ENCODE assay signal across 9 mouse cellular contexts in the genomic region with DNA sequence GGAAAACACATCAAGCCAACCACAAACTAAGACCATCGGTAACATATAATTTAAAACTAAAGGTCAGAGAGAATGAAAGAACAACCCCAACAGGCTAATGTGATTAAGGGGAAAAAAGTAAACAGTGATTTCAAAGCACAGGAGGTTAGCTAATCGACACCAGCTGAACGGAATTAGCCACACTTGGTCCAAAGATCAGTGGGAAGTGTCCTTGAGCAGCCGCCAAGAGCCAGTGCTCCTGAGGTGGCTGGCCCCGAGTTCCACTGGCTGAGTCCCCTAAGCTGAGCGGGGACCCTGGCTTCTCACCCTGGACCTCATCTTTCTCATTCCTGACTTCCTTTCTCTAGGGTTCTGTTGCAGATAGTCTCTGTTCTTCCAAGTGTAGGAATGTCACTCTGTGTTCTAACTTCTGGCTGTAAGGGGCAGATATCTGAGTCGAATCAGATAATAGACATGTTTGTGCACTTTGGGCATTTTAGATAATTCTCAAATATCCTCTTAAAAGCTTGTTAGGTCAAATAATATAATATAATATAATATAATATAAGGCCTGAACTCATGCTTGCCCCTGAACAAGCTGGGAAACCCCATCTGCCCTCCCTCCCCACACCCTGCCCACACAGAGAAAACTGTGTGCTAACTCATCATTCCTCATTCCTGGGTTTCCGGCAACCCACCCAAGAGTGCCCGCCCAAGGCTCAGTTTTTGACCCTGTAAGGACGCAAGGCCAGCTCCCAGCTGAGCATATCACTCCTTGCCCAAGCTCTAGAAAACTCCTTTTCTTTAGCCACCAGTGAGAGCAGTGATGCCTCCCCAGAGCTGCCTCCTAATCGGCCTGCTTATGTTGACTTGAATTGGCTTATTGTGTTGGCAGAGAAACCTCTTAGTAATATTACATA.
A peak's percentile ranks its signal among the peaks of the same experiment; 100 is the strongest.
DNase-seq lines count a peak whose midpoint lies in the region; ATAC-seq lines count a peak whose summit lies in the region.
"Had no signal": no experiment of that assay in that cellular context is flagged by ENCODE, and none has a peak within 500 bp of the region (broad histone marks: within the 10 kb centered on the region; RNA-seq: fewer than 3 reads in every experiment).

No protein-coding gene starts in this region.

- H3K9me3 ChIP-seq in hindbrain, embryonic 10.5 days = no peaks in the 10 kb centered on the region
- H3K9me3 ChIP-seq in hindbrain, embryonic 12.5 days (replicated peaks) = no peaks in the 10 kb centered on the region
- H3K9me3 ChIP-seq in midbrain, embryonic 11.5 days (ENCODE audit: control insufficient read depth, low read length) = no peaks in the 10 kb centered on the region

- no peak for DNase-seq in hindbrain, embryonic 10.5 days (ENCODE audit: low spot score)
- peak; percentile 74 for DNase-seq in embryo, embryonic 10.5 days (ENCODE audit: low spot score)
- peak; percentile 36 for DNase-seq in kidney, postnatal 10 days
- DNase-seq in lung, postnatal 36 days = peak; percentile 57
- DNase-seq in thymus, postnatal 4 days = no peak
- DNase-seq in midbrain, embryonic 11.5 days (ENCODE audit: low spot score, missing footprints) = no peak
- no peak for DNase-seq in neural tube, embryonic 10.5 days (ENCODE audit: extremely low spot score, low spot score)
- DNase-seq: cerebellum, adult 18-20 months had no signal

- no peak overlapping the region for H3K4me3 ChIP-seq in hindbrain, embryonic 10.5 days
- H3K4me3 ChIP-seq in hindbrain, embryonic 12.5 days = no peak overlapping the region
- no peak overlapping the region for H3K4me3 ChIP-seq in midbrain, embryonic 11.5 days (ENCODE audit: low read depth, low read length)

- peaks cover 41% of the 10 kb centered on the region for H3K4me1 ChIP-seq in hindbrain, embryonic 10.5 days (replicated peaks)
- H3K4me1 ChIP-seq in hindbrain, embryonic 12.5 days = peaks cover 11% of the 10 kb centered on the region; the same call in 1 of the 2 replicates
- peaks cover 7% of the 10 kb centered on the region for H3K4me1 ChIP-seq in midbrain, embryonic 11.5 days (ENCODE audit: control insufficient read depth, insufficient read depth, low read length)

- peak overlapping the region; percentile 63; the same call in 1 of the 2 replicates for H3K27ac ChIP-seq in hindbrain, embryonic 10.5 days
- H3K27ac ChIP-seq in hindbrain, embryonic 12.5 days = no peak overlapping the region
- no peak overlapping the region for H3K27ac ChIP-seq in midbrain, embryonic 11.5 days (ENCODE audit: low read depth, low read length)

- no peak overlapping the region for H3K9ac ChIP-seq in hindbrain, embryonic 12.5 days
- no peak overlapping the region for H3K9ac ChIP-seq in midbrain, embryonic 11.5 days (ENCODE audit: low read length)

- ATAC-seq in hindbrain, embryonic 12.5 days (ENCODE audit: low FRiP score) = no peak
- ATAC-seq in midbrain, embryonic 11.5 days (ENCODE audit: low FRiP score) = no peak

- H3K27me3 ChIP-seq in hindbrain, embryonic 10.5 days (ENCODE audit: insufficient read depth, poor library complexity, severe bottlenecking) = peaks cover 3% of the 10 kb centered on the region; the same call in 1 of the 2 replicates
- H3K27me3 ChIP-seq in hindbrain, embryonic 12.5 days = no peaks in the 10 kb centered on the region
- H3K27me3 ChIP-seq in midbrain, embryonic 11.5 days (ENCODE audit: control insufficient read depth, insufficient read depth, low read length) = no peaks in the 10 kb centered on the region

- 42% methylated on average over 11 of the region's 11 CpGs for WGBS in hindbrain, embryonic 10.5 days
- WGBS in hindbrain, embryonic 12.5 days = 46% methylated on average over 11 of the region's 11 CpGs
- 39% methylated on average over 11 of the region's 11 CpGs for WGBS in midbrain, embryonic 11.5 days

- no peaks in the 10 kb centered on the region for H3K36me3 ChIP-seq in hindbrain, embryonic 10.5 days
- H3K36me3 ChIP-seq in hindbrain, embryonic 12.5 days = no peaks in the 10 kb centered on the region
- no peaks in the 10 kb centered on the region for H3K36me3 ChIP-seq in midbrain, embryonic 11.5 days (ENCODE audit: control insufficient read depth, insufficient read depth, low read length)

- H3K4me2 ChIP-seq in hindbrain, embryonic 12.5 days (replicated peaks) = no peak overlapping the region
- H3K4me2 ChIP-seq in midbrain, embryonic 11.5 days = no peak overlapping the region

Comparison
In these comparisons a context has a peak if more than half of its experiments do, and no peak if none do; other contexts are left out.
1. DNase-seq: peak in embryo, embryonic 10.5 days (single experiment), kidney, postnatal 10 days (single experiment) and lung, postnatal 36 days (single experiment); none in hindbrain, embryonic 10.5 days (single experiment), thymus, postnatal 4 days (single experiment), midbrain, embryonic 11.5 days (single experiment) and neural tube, embryonic 10.5 days (single experiment).